Mouse (Mus musculus) small intestine, adult 2 months (tissue): ENCODE measurements around the gene Aqp5. TPM values are rescaled to one million over a fixed set of nuclear protein-coding genes. Genes with fewer than 3 reads are reported as not detected.

Source experiments
- H3K27ac ChIP-seq: fragments of 200-500 bp; 2 replicates; pipeline ENCODE4 v1.5.1; 2012; ENCODE audit warnings: low read depth, low read length, control low read depth, inconsistent platforms; ENCODE audit not compliant: insufficient read depth
- H3K27me3 ChIP-seq: fragments of 200-500 bp; 2 replicates; pipeline ENCODE4 v1.6.1; 2012; ENCODE audit warnings: mild to moderate bottlenecking, moderate library complexity, low read length, inconsistent platforms; ENCODE audit not compliant: control insufficient read depth, insufficient read depth
- H3K36me3 ChIP-seq: fragments of 200-500 bp; 2 replicates; pipeline ENCODE4 v1.6.1; 2012; ENCODE audit warnings: mild to moderate bottlenecking, low read length, control low read depth, inconsistent platforms; ENCODE audit not compliant: control insufficient read depth, insufficient read depth
- H3K4me1 ChIP-seq: fragments of 200-500 bp; 2 replicates; pipeline ENCODE4 v1.6.1; 2012; ENCODE audit warnings: low read length, inconsistent platforms, mixed read lengths; ENCODE audit not compliant: control insufficient read depth, insufficient read depth, insufficient read length
- H3K4me3 ChIP-seq: fragments of 200-500 bp; 2 replicates; pipeline ENCODE4 v1.5.1; 2012; ENCODE audit warnings: low read depth, mild to moderate bottlenecking, control low read depth, inconsistent platforms, low read length, moderate library complexity
- CTCF ChIP-seq: fragments of 200-500 bp; IDR thresholded peaks from 2 replicates; pipeline ENCODE4 v1.5.1; 2012; ENCODE audit warnings: low read depth, mild to moderate bottlenecking, control low read depth, inconsistent platforms, low read length, moderate library complexity, mixed read lengths; ENCODE audit not compliant: insufficient replicate concordance, insufficient read length; ENCODE audit errors: extremely low read depth
- POLR2A ChIP-seq: fragments of 200-500 bp; IDR thresholded peaks from 2 replicates; pipeline ENCODE4 v1.6.1; 2012; ENCODE audit warnings: low read depth, mild to moderate bottlenecking, control low read depth, inconsistent platforms, low read length, moderate library complexity
- WGBS: fragments of 180-500 bp; shearing (Covaris S2); methylation state at CpG from one replicate; pipeline ENCODE4 v1.1.7; 2018; 5-methylcytosine and 5-hydroxymethylcytosine counted together
- polyA plus RNA-seq: library from polyadenylated mRNA; depleted of rRNA; stranded (reverse); fragments of >200 nt; gene quantifications from 2 replicates; pipeline ENCODE4 v1.2.3, GENCODE M21; 2012

Aqp5 gene
- polyA plus RNA-seq, 1 experiment, result 0.20 TPM

- H3K27ac ChIP-seq, result no peak overlapping the region
- WGBS, result 74% methylated on average over 7 of the region's 7 CpGs
- H3K4me1 ChIP-seq, result no peaks in the 10 kb centered on the region; the same call in 1 of the 2 replicates
- no peak overlapping the region for H3K4me3 ChIP-seq
- TF ChIP-seq CTCF (no peak), POLR2A (no peak)
- peaks cover 4% of the 10 kb centered on the region; the same call in 1 of the 2 replicates for H3K27me3 ChIP-seq
- H3K36me3 ChIP-seq, result no peaks in the 10 kb centered on the region
Measured at GRCm38 (mm10) chr15:99611563-99611962, 21.0 kb downstream of the Aqp5 start.

GRCm38 (mm10) chr15:99614273-99614672 is 23.7 kb downstream of the Aqp5 start:
- no peak overlapping the region for H3K27ac ChIP-seq
- 77% methylated on average over 13 of the region's 13 CpGs for WGBS
- H3K27me3 ChIP-seq, result peaks cover 4% of the 10 kb centered on the region; the same call in 1 of the 2 replicates
- TF ChIP-seq CTCF (no peak), POLR2A (no peak)
- no peak overlapping the region for H3K4me3 ChIP-seq
- H3K4me1 ChIP-seq, result no peaks in the 10 kb centered on the region
- H3K36me3 ChIP-seq, result no peaks in the 10 kb centered on the region

- Histone ChIP-seq H3K27ac (no peak overlapping the region), H3K4me3 (no peak overlapping the region), H3K36me3 (no peaks in the 10 kb centered on the region), H3K4me1 (no peaks in the 10 kb centered on the region), H3K27me3 (peaks cover 4% of the 10 kb centered on the region; the same call in 1 of the 2 replicates)
- TF ChIP-seq CTCF (no peak), POLR2A (no peak)
- WGBS, result 14% methylated on average over 12 of the region's 12 CpGs
Measured at GRCm38 (mm10) chr15:99614753-99615152, 24.2 kb downstream of the Aqp5 start.

- Histone ChIP-seq H3K27ac (no peak overlapping the region), H3K27me3 (peaks cover 4% of the 10 kb centered on the region; the same call in 1 of the 2 replicates), H3K36me3 (no peaks in the 10 kb centered on the region), H3K4me3 (no peak overlapping the region), H3K4me1 (no peaks in the 10 kb centered on the region)
- 48% methylated on average over 9 of the region's 9 CpGs for WGBS
- TF ChIP-seq CTCF, result no peak
- TF ChIP-seq POLR2A, result no peak
Measured at GRCm38 (mm10) chr15:99615246-99615645, 24.7 kb downstream of the Aqp5 start.

GRCm38 (mm10) chr15:99618595-99618994 is 28.0 kb downstream of the Aqp5 start:
- H3K27ac ChIP-seq, result no peak overlapping the region
- no peaks in the 10 kb centered on the region; the same call in 1 of the 2 replicates for H3K4me1 ChIP-seq
- TF ChIP-seq CTCF (no peak), POLR2A (no peak)
- WGBS, result 88% methylated on average over 3 of the region's 3 CpGs
- peaks cover 4% of the 10 kb centered on the region; the same call in 1 of the 2 replicates for H3K27me3 ChIP-seq
- no peak overlapping the region for H3K4me3 ChIP-seq
- peaks cover 9% of the 10 kb centered on the region for H3K36me3 ChIP-seq

GRCm38 (mm10) chr15:99619821-99620220 is 29.2 kb downstream of the Aqp5 start:
- WGBS, result 73% methylated on average over 4 of the region's 4 CpGs

GRCm38 (mm10) chr15:99622063-99622462 is 31.5 kb downstream of the Aqp5 start:
- Histone ChIP-seq H3K27ac (no peak overlapping the region), H3K27me3 (no peaks in the 10 kb centered on the region), H3K4me3 (no peak overlapping the region), H3K4me1 (no peaks in the 10 kb centered on the region; the same call in 1 of the 2 replicates), H3K36me3 (peaks cover 24% of the 10 kb centered on the region)
- TF ChIP-seq POLR2A, result no peak
- 94% methylated on average over 11 of the region's 11 CpGs for WGBS

More at GRCm38 (mm10) chr15:99619821-99620220, 29.2 kb downstream of the Aqp5 start:
- H3K27ac ChIP-seq, result no peak overlapping the region
- H3K36me3 ChIP-seq, result peaks cover 15% of the 10 kb centered on the region
- no peak overlapping the region for H3K4me3 ChIP-seq
- no peaks in the 10 kb centered on the region for H3K27me3 ChIP-seq
- TF ChIP-seq CTCF (no peak), POLR2A (no peak)
- H3K4me1 ChIP-seq, result no peaks in the 10 kb centered on the region; the same call in 1 of the 2 replicates
